Mouse (Mus musculus) heart, adult 2 months (tissue): ENCODE results near the gene Iqschfp. TPM values are rescaled to one million over a fixed set of nuclear protein-coding genes. Genes with fewer than 3 reads are reported as not detected.
A peak's percentile ranks its signal among the peaks of the same experiment; 100 is the strongest.

Source experiments
- DNase-seq, 2 experiments: peaks; one replicate each; pipeline ENCODE4 v3.0.0; 2021
- H3K27ac ChIP-seq: fragments of 200-600 bp; 2 replicates; pipeline ENCODE4 v1.8.1; 2022
- H3K27me3 ChIP-seq: fragments of 200-500 bp; 2 replicates; pipeline ENCODE4 v1.6.1; 2012; ENCODE audit warnings: mild to moderate bottlenecking, low read length, inconsistent platforms, mixed read lengths; ENCODE audit not compliant: control insufficient read depth, insufficient read depth
- H3K36me3 ChIP-seq: fragments of 200-500 bp; 2 replicates; pipeline ENCODE4 v1.6.1; 2012; ENCODE audit warnings: low read length, inconsistent platforms; ENCODE audit not compliant: control insufficient read depth, insufficient read depth
- H3K4me1 ChIP-seq: fragments of 200-500 bp; 2 replicates; pipeline ENCODE4 v1.6.1; 2011; ENCODE audit warnings: low read length; ENCODE audit not compliant: control insufficient read depth, insufficient read depth
- H3K4me3 ChIP-seq: fragments of 200-600 bp; 2 replicates; pipeline ENCODE4 v1.8.1; 2022
- H3K79me2 ChIP-seq: fragments of 200-500 bp; replicated peaks from 2 replicates; pipeline ENCODE4 v1.6.1; 2012; ENCODE audit warnings: mild to moderate bottlenecking, inconsistent platforms, low read length, moderate library complexity, mixed read lengths; ENCODE audit not compliant: control insufficient read depth, insufficient read depth
- H3K9ac ChIP-seq: fragments of 200-500 bp; 2 replicates; pipeline ENCODE4 v1.6.1; 2012; ENCODE audit warnings: low read depth, mild to moderate bottlenecking, control low read depth, inconsistent platforms, low read length, mixed read lengths
- CTCF ChIP-seq: fragments of 200-600 bp; IDR thresholded peaks from 2 replicates; pipeline ENCODE4 v1.8.1; 2022; ENCODE audit warnings: antibody characterized with exemption, mild to moderate bottlenecking, moderate library complexity
- EP300 ChIP-seq: fragments of 200-500 bp; IDR thresholded peaks from 2 replicates; pipeline ENCODE4 v1.6.1; 2011; ENCODE audit warnings: low read depth, low read length, control low read depth; ENCODE audit not compliant: insufficient read depth
- POLR2A ChIP-seq: fragments of 200-500 bp; IDR thresholded peaks from 2 replicates; pipeline ENCODE4 v1.6.1; 2011; ENCODE audit warnings: mild to moderate bottlenecking, low read depth, low read length, control low read depth; ENCODE audit not compliant: insufficient read depth
- WGBS: fragments of 180-500 bp; shearing (Covaris S2); methylation state at CpG from one replicate; pipeline ENCODE4 v1.1.7; 2018; 5-methylcytosine and 5-hydroxymethylcytosine counted together
- intact Hi-C: fragments of 180-260 bp; cut with DNase I; formaldehyde crosslinking; loops from one replicate; pipeline ENCODE4 v1.15.1; 2025
- polyA plus RNA-seq: library from polyadenylated mRNA; depleted of rRNA; stranded (reverse); fragments of >200 nt; gene quantifications from 2 replicates; pipeline ENCODE4 v1.2.3, GENCODE M21; 2012
- total RNA-seq, 2 experiments: library from RNA; stranded (reverse); gene quantifications; 2 replicates each; pipeline ENCODE4 v1.2.3; 2021

The Iqschfp gene
- total and polyA plus RNA-seq, 3 experiments: not detected

DNA sequence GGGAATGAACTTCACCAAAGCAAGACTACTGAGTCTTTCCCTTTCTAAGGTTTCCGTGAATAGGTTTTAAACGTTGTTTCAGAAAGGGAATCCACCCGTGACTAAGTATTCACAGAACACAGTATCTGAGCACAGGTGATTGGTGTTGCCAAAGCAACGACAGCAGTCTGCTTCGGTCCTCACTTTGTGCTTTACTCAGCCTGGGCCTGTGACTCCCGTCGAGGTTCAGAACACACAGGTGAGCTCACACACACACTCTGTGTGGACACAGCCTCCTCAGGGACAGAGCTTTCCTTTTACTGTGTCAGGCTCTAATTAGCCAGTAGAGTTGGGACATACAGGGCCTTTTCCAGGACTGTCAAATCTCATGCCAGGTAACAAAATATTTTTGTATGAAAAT is 542.4 kb downstream of the Iqschfp start:
- Histone ChIP-seq H3K4me3 (no peak overlapping the region), H3K36me3 (0 out of 2 replicates have a peak, but pooled peaks cover 2% of the 10 kb centered on the region), H3K27me3 (no peaks in the 10 kb centered on the region), H3K27ac (no peak overlapping the region), H3K4me1 (no peaks in the 10 kb centered on the region), H3K79me2 (no peaks in the 10 kb centered on the region), H3K9ac (no peak overlapping the region)
- WGBS: 78% methylated on average over 7 of the region's 7 CpGs
- no peak for TF ChIP-seq CTCF
- TF ChIP-seq POLR2A: no peak
- no peak for TF ChIP-seq EP300
- DNase-seq: no peak
- intact Hi-C loops: no loop called here

DNA sequence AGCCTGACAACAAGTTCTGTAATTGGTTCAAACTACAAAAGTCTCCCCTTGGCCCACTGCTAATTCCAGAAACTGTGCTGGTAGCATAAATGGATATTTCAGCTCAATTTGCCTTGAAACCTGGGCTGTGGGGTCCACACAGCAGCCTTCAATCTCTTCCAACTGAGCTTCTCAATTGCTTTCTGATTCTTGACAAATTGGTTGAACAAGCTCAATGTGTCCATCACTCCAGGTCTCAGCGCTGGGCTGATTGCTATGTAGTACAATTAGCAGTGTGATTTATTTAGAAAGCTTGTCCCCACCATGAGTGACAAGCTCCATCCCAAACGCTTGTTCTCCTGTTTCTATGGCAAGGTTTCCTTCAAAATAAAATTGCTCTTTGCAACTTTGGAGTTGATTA is 542.9 kb downstream of the Iqschfp start:
- no peak for DNase-seq
- 0 out of 2 replicates have a peak, but pooled peaks cover 2% of the 10 kb centered on the region for H3K36me3 ChIP-seq
- TF ChIP-seq EP300 (no peak), POLR2A (no peak), CTCF (no peak)
- no peak overlapping the region for H3K4me3 ChIP-seq
- H3K27ac ChIP-seq: no peak overlapping the region
- H3K27me3 ChIP-seq: no peaks in the 10 kb centered on the region
- H3K9ac ChIP-seq: no peak overlapping the region
- intact Hi-C loops: no loop called here
- no peaks in the 10 kb centered on the region for H3K79me2 ChIP-seq
- 86% methylated on average over 2 of the region's 2 CpGs for WGBS
- no peaks in the 10 kb centered on the region for H3K4me1 ChIP-seq

DNA sequence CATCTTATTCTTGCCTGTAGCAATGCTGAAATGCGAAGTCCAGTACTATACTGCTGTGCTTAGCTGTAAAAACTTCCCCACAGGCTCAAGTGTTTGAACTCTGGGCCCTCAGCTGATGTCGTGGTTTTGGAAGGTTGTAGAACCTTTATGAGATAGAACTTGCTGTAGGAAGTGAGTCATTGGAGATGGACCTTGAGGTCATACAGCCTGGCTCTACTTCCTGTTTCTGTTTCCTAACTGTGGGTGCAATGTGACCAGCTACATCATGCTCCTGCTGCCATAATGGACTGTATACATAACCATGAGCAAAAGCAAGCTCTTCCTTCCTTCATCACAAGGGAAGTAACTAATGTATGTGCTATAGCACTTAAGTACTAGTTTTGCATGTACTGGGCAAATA is 556.4 kb downstream of the Iqschfp start:
- Histone ChIP-seq H3K27ac (no peak overlapping the region), H3K4me3 (no peak overlapping the region), H3K9ac (no peak overlapping the region), H3K4me1 (no peaks in the 10 kb centered on the region; the same call in 1 of the 2 replicates), H3K36me3 (no peaks in the 10 kb centered on the region), H3K79me2 (no peaks in the 10 kb centered on the region), H3K27me3 (no peaks in the 10 kb centered on the region)
- no peak for TF ChIP-seq POLR2A
- intact Hi-C loops: no loop called here
- 62% methylated on average over 2 of the region's 2 CpGs for WGBS
- no peak for DNase-seq

DNA sequence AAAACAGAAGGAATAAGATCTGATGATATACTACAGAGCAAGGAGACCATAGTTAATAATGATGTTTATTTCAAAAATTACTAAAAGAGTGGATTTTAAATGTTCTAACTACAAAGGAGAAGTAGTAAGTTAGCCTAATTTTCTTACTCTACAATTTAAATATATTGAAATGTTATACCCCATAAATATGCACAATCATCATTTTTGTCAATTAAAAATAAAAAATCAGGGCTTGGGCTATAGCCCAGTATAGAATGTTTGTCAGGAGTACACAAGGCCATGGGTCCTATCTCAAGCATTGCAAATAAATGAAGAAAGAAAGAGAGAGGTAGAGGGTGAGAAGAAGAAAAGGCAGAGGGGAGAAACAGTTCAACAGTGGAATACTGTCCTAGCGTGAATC is 559.6 kb downstream of the Iqschfp start:
- Histone ChIP-seq H3K9ac (no peak overlapping the region), H3K27me3 (no peaks in the 10 kb centered on the region), H3K79me2 (no peaks in the 10 kb centered on the region), H3K36me3 (peaks cover 4% of the 10 kb centered on the region), H3K4me1 (no peaks in the 10 kb centered on the region; the same call in 1 of the 2 replicates), H3K27ac (no peak overlapping the region), H3K4me3 (no peak overlapping the region)
- DNase-seq: no peak
- no peak for TF ChIP-seq EP300
- no peak for TF ChIP-seq CTCF
- no peak for TF ChIP-seq POLR2A
- intact Hi-C loops: no loop called here
- 100% methylated on average over 1 of the region's 1 CpGs for WGBS

DNA sequence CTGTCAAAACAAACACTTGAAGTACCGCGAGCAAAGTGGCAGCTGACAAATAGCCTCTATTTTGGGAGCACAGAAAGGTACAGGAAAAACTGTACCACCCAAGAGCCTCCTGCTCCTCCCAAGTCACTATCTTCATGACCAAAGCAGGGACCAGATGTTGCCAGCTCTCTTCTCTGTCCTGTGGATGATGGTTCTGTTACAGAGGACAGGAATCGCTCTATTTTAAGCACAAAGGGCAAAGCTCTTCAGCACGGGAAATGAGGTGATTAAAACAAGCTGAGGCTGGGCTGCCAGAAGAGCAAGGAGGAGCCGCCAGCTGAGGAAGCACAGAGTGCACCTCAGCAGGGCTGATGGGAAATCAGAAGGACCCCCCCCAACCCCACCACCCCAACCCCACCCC is 561.2 kb downstream of the Iqschfp start:
- Histone ChIP-seq H3K27ac (peak overlapping the region; percentile 69), H3K27me3 (no peaks in the 10 kb centered on the region), H3K4me1 (no peaks in the 10 kb centered on the region; the same call in 1 of the 2 replicates), H3K79me2 (no peaks in the 10 kb centered on the region), H3K9ac (no peak overlapping the region; the same call in 1 of the 2 replicates), H3K4me3 (no peak overlapping the region), H3K36me3 (peaks cover 4% of the 10 kb centered on the region)
- peak in 1 of 2 experiments; percentile 35 for DNase-seq
- intact Hi-C loops: no loop called here
- no peak for TF ChIP-seq CTCF
- TF ChIP-seq EP300: 0 out of 2 replicates have a peak, but pooled peaks have one; percentile 38
- 2% methylated on average over 5 of the region's 5 CpGs for WGBS

DNA sequence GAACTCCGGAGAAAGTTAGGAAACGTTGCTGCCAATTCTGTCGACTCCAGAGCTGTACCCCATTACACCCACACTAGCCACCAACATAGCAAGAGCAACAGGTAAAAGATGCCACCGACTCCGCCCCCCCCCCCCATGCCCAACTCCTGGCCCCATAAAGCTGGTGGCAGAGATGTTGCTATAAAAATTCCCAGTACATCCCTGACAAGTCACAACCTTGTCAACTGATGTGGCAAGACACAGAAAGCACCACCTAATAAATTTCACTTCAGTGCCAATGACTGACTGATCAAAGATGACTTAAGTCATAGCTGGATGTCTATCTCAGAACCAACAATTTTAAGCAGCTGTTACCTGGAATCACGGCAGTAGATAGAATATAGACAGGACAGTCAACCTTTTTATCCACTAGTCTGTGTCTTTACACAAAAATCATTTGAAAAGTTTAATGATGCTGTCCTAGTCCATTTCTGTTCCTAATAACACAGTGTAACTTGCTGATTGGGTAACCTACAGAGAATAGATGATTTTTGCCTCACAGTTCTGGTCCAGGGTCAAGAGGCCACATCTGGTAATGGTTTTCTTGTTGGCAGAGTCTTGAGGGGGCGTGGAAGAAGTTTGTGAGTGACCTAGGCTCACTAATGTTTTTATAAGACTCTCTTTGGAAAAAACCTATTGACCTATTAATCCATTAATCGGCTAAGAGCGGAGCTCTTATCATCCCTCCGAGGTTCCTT is 561.9 kb downstream of the Iqschfp start:
- intact Hi-C loops: no loop called here
- H3K27me3 ChIP-seq: no peaks in the 10 kb centered on the region
- no peaks in the 10 kb centered on the region; the same call in 1 of the 2 replicates for H3K4me1 ChIP-seq
- no peak overlapping the region for H3K27ac ChIP-seq
- DNase-seq: no peak
- H3K36me3 ChIP-seq: peaks cover 4% of the 10 kb centered on the region
- H3K4me3 ChIP-seq: no peak overlapping the region
- no peak overlapping the region for H3K9ac ChIP-seq
- WGBS: 54% methylated on average over 10 of the region's 10 CpGs
- TF ChIP-seq POLR2A: no peak
- H3K79me2 ChIP-seq: no peaks in the 10 kb centered on the region
